Mouse (Mus musculus) limb, embryonic 15.5 days (tissue): ENCODE measurements around the gene Alb. TPM values are rescaled to one million over a fixed set of nuclear protein-coding genes. Genes with fewer than 3 reads are reported as not detected.

Experiments used
- polyA plus RNA-seq: library from polyadenylated mRNA; unstranded; fragments of >200 nt; fragmentation: Nextera tagmentation; extraction: Ambion mirVana; gene quantifications from 2 replicates; pipeline ENCODE4 v1.2.1, GENCODE M21; 2015

Alb gene
- polyA plus RNA-seq, 1 experiment from 2014 or later: 12.6 TPM

Other genes starting within 250 kb of the Alb start
- gene Cox18, start 236.9 kb upstream of the Alb start, polyA plus RNA-seq: 30.1 and 32.0 TPM in 2 replicates
- 20.6 and 23.1 TPM in 2 replicates for gene Ankrd17, start 94.3 kb upstream of the Alb start, polyA plus RNA-seq
- 5.6 TPM in 2 replicates for gene Gm9958, start 93.7 kb upstream of the Alb start, polyA plus RNA-seq
- 4.0 and 26.6 TPM in 2 replicates for gene Afp, start 29.8 kb downstream of the Alb start, polyA plus RNA-seq
- 0.09 TPM in 1 of 2 replicates, not detected in the other for gene Afm, start 58.0 kb downstream of the Alb start, polyA plus RNA-seq
- gene 5830473C10Rik, start 100.2 kb downstream of the Alb start, polyA plus RNA-seq: 0.14 TPM in 1 of 2 replicates, not detected in the other
- 3.7 and 3.9 TPM in 2 replicates for gene Rassf6, start 179.8 kb downstream of the Alb start, polyA plus RNA-seq